Mouse (Mus musculus) lung, adult 2 months (tissue): Measurements from ENCODE around the gene Inka2.

Experiments
- CTCF ChIP-seq: fragments of 200-500 bp; IDR thresholded peaks from 2 replicates; pipeline ENCODE4 v1.5.1; 2011; ENCODE audit warnings: mild to moderate bottlenecking, low read length, control low read depth; ENCODE audit not compliant: insufficient read depth
- POLR2A ChIP-seq: fragments of 200-500 bp; IDR thresholded peaks from 2 replicates; pipeline ENCODE4 v1.6.1; 2011; ENCODE audit warnings: low read depth, mild to moderate bottlenecking, control low read depth, low read length, borderline replicate concordance; ENCODE audit errors: extremely low read depth

- no peak for TF ChIP-seq CTCF
- TF ChIP-seq POLR2A, result no peak
Measured at GRCm38 (mm10) chr3:105758098-105758497, 53.7 kb downstream of the Inka2 start.
